Mouse (Mus musculus) embryonic fibroblast, embryonic 13.5 days (primary cell): ENCODE data around the gene Arhgap8.

Experiments used
- CTCF ChIP-seq: IDR thresholded peaks from 2 replicates; pipeline ENCODE4 v1.5.1; 2011; ENCODE audit warnings: mild to moderate bottlenecking, control low read depth, low read length, moderate library complexity, borderline replicate concordance; ENCODE audit not compliant: insufficient read depth
- POLR2A ChIP-seq: IDR thresholded peaks from 2 replicates; pipeline ENCODE4 v1.6.1; 2011; ENCODE audit warnings: low read depth, mild to moderate bottlenecking, control low read depth, low read length, moderate library complexity

- TF ChIP-seq CTCF (no peak), POLR2A (no peak)
Observed at GRCm38 (mm10) chr15:84772191-84773111, 52.6 kb downstream of the Arhgap8 start.
